Mouse (Mus musculus) embryonic fibroblast, embryonic 13.5 days (primary cell): ENCODE results near the gene Zbtb38.

Experiments used
- CTCF ChIP-seq: IDR thresholded peaks from 2 replicates; pipeline ENCODE4 v1.5.1; 2011; ENCODE audit warnings: mild to moderate bottlenecking, control low read depth, low read length, moderate library complexity, borderline replicate concordance; ENCODE audit not compliant: insufficient read depth
- POLR2A ChIP-seq: IDR thresholded peaks from 2 replicates; pipeline ENCODE4 v1.6.1; 2011; ENCODE audit warnings: low read depth, mild to moderate bottlenecking, control low read depth, low read length, moderate library complexity

GRCm38 (mm10) chr9:96660510-96661244 is 92.0 kb downstream of the Zbtb38 start:
- no peak for TF ChIP-seq CTCF
- TF ChIP-seq POLR2A = no peak
